Mouse (Mus musculus) right cerebral cortex, postnatal 14 days (tissue): ENCODE data around the gene Copa.
A peak's percentile ranks its signal among the peaks of the same experiment; 100 is the strongest.

Experiments
- DNase-seq: peaks from one replicate; pipeline ENCODE4 v3.0.0; 2022

The Copa gene

GRCm38 (mm10) chr1:172082101-172082898 is at the start of gene Copa, which contains the start of gene Ncstn:
Gene Copa (plus strand): TSS chr1:172082529.
Gene Ncstn (minus strand): TSS chr1:172082795.
- peak; percentile 91 for DNase-seq

- no peak for DNase-seq
Observed at GRCm38 (mm10) chr1:172046410-172046809, 35.9 kb upstream of the Copa start.

GRCm38 (mm10) chr1:172046938-172047337 is 35.4 kb upstream of the Copa start:
- DNase-seq = peak; percentile 75

- DNase-seq = no peak
Observed at GRCm38 (mm10) chr1:172048241-172048734, 34.0 kb upstream of the Copa start.

GRCm38 (mm10) chr1:172049131-172049782 is 33.1 kb upstream of the Copa start:
- DNase-seq = no peak

GRCm38 (mm10) chr1:172052766-172053279 is 29.5 kb upstream of the Copa start:
- no peak for DNase-seq

- DNase-seq = peak; percentile 31
Observed at GRCm38 (mm10) chr1:172053541-172054440, 28.5 kb upstream of the Copa start.

GRCm38 (mm10) chr1:172056251-172056650 is 26.1 kb upstream of the Copa start:
- no peak for DNase-seq

- no peak for DNase-seq
Observed at GRCm38 (mm10) chr1:172057491-172057921, 24.8 kb upstream of the Copa start, which contains the start of gene Nhlh1. Gene Nhlh1 (minus strand): TSS chr1:172057573.

GRCm38 (mm10) chr1:172058321-172058720 is 24.0 kb upstream of the Copa start:
- DNase-seq = no peak

- no peak for DNase-seq
Observed at GRCm38 (mm10) chr1:172058874-172059273, 23.5 kb upstream of the Copa start.

- no peak for DNase-seq
Observed at GRCm38 (mm10) chr1:172060659-172061058, 21.7 kb upstream of the Copa start.

- DNase-seq = no peak
Observed at GRCm38 (mm10) chr1:172061217-172061616, 21.1 kb upstream of the Copa start.

GRCm38 (mm10) chr1:172062101-172062500 is 20.2 kb upstream of the Copa start:
- DNase-seq = no peak

GRCm38 (mm10) chr1:172063291-172064023 is 18.9 kb upstream of the Copa start:
- DNase-seq = no peak

- no peak for DNase-seq
Observed at GRCm38 (mm10) chr1:172064613-172065141, 17.7 kb upstream of the Copa start.

GRCm38 (mm10) chr1:172070227-172070626 is 12.1 kb upstream of the Copa start:
- DNase-seq = no peak

- no peak for DNase-seq
Observed at GRCm38 (mm10) chr1:172071556-172071955, 10.8 kb upstream of the Copa start.

- no peak for DNase-seq
Observed at GRCm38 (mm10) chr1:172072604-172073003, 9.7 kb upstream of the Copa start.

- DNase-seq = no peak
Observed at GRCm38 (mm10) chr1:172077981-172078380, 4.3 kb upstream of the Copa start.

- DNase-seq = no peak
Observed at GRCm38 (mm10) chr1:172082899-172083445, 643 bp downstream of the Copa start.
